Mouse (Mus musculus) adrenal gland, adult (tissue): ENCODE measurements around the gene Prkn.

Experiments used
- DNase-seq, 2 experiments: peaks; one replicate each; pipeline ENCODE4 v3.0.0; 2022 to 2023; ENCODE audit warnings: low spot score in 1 of 2; ENCODE audit not compliant: inconsistent age in 2 of 2

The Prkn gene

GRCm38 (mm10) chr17:11124048-11124447 is 283.9 kb downstream of the Prkn start:
- no peak for DNase-seq

GRCm38 (mm10) chr17:11127217-11127616 is 287.0 kb downstream of the Prkn start:
- no peak for DNase-seq

- no peak for DNase-seq
Observed at GRCm38 (mm10) chr17:11130919-11131318, 290.7 kb downstream of the Prkn start.

GRCm38 (mm10) chr17:11142321-11142720 is 302.1 kb downstream of the Prkn start:
- DNase-seq: no peak

GRCm38 (mm10) chr17:11156119-11156518 is 315.9 kb downstream of the Prkn start:
- no peak for DNase-seq

- DNase-seq: no peak
Observed at GRCm38 (mm10) chr17:11157536-11157935, 317.4 kb downstream of the Prkn start.

GRCm38 (mm10) chr17:11161436-11161835 is 321.3 kb downstream of the Prkn start:
- no peak for DNase-seq

GRCm38 (mm10) chr17:11162770-11163169 is 322.6 kb downstream of the Prkn start:
- DNase-seq: no peak

GRCm38 (mm10) chr17:11187356-11187755 is 347.2 kb downstream of the Prkn start:
- peak; percentile 28 to 61 for DNase-seq

- DNase-seq: no peak
Observed at GRCm38 (mm10) chr17:11188494-11188893, 348.3 kb downstream of the Prkn start.

- DNase-seq: peak; percentile 21 to 40
Observed at GRCm38 (mm10) chr17:11190306-11190705, 350.1 kb downstream of the Prkn start.

GRCm38 (mm10) chr17:11198134-11198533 is 357.9 kb downstream of the Prkn start:
- DNase-seq: no peak

- DNase-seq: peak; percentile 78 to 90
Observed at GRCm38 (mm10) chr17:11209063-11209462, 368.9 kb downstream of the Prkn start.

- peak in 1 of 2 experiments; percentile 32 for DNase-seq
Observed at GRCm38 (mm10) chr17:11211006-11211405, 370.8 kb downstream of the Prkn start.

GRCm38 (mm10) chr17:11211591-11211990 is 371.4 kb downstream of the Prkn start:
- DNase-seq: peak; percentile 30 to 78

GRCm38 (mm10) chr17:11213689-11214088 is 373.5 kb downstream of the Prkn start:
- no peak for DNase-seq

GRCm38 (mm10) chr17:11229011-11229410 is 388.8 kb downstream of the Prkn start:
- DNase-seq: peak; percentile 61 to 73

GRCm38 (mm10) chr17:11229426-11229825 is 389.2 kb downstream of the Prkn start:
- peak in 1 of 2 experiments; percentile 45 for DNase-seq

- DNase-seq: no peak
Observed at GRCm38 (mm10) chr17:11230604-11231395, 390.6 kb downstream of the Prkn start.

GRCm38 (mm10) chr17:11235273-11235672 is 395.1 kb downstream of the Prkn start:
- DNase-seq: no peak

- DNase-seq: peak in 1 of 2 experiments; percentile 33
Observed at GRCm38 (mm10) chr17:11245040-11245439, 404.9 kb downstream of the Prkn start.

- no peak for DNase-seq
Observed at GRCm38 (mm10) chr17:11249216-11249615, 409.0 kb downstream of the Prkn start.

GRCm38 (mm10) chr17:11260663-11261062 is 420.5 kb downstream of the Prkn start:
- no peak for DNase-seq
